Mouse (Mus musculus): Measurements from ENCODE around the gene Higd1a.

The Higd1a gene

DNA sequence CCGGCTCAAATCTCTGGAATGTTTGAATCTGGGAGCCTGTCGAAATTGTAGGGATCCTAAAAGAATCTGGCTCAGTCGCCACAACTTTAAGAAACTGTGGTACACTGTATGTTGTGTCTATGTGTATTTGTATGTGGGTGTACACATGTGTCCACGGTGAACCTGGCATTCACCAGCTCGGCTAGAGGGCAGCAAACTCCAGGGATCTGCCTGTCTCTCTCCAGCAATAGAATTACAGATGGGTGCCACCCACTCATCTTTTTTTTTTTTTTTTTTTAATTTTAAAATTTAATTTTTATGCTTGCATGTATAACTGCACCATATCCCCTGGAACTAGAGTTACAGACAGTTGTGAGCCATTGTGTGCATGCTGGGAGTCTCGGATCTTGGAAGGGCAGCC lies 23.1 kb upstream of the Higd1a start:
- peak in 1 of 2 experiments; percentile 40 for DNase-seq (ENCODE audit: low spot score in 2 of 2)

DNA sequence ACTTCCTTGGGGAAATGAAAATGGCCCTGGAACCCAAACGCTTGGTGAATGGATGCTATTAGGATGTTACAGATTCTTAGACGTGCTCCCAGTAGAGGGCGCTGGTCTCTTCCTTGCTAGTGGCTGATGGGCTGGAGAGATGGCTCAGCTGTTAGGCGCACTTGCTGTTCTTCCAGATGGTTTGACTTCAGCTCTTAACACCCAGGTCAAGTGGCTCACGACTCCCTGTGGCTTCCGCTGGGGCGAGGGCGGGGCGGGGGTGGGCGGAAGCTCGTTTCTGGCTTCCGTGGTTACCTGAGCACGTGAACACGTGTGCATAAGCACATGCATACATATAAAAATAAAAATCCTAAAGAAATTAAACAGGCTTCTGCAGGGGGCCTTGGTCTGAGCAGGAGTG lies 22.7 kb upstream of the Higd1a start:
- DNase-seq (ENCODE audit: low spot score in 2 of 2) = peak; percentile 40 to 83

DNA sequence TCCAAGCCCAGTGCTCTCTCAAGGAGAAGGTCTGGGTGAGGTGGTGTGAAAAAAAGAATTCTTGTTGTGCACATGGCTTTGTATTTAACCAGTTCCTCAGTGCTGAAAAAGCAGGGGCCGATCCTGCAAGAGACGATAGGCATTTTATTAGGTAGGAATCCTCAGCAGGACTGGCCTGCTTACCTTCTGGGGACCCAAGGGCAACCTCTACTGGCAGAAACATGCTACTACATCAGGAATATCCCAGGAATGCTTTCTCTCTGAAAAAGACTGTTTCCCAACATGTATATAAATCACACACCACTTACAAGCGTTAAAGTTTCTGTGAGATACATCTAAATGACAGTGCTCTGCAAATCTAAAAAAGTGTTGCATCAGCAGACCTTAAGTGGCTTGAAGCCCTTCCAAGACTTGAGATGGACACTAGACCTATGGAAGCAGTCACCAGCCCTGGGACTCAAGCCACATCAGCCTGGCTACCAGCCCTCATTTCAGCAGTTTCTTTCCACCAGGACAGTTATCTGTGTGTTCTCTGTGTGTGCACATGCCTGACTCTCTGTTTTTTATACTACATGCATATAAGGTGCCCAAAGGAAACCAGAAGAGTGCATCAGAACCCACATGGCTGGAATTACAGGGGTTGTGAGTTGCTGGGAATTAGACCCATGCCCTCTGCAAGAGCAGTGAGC lies 19.0 kb upstream of the Higd1a start:
- DNase-seq (ENCODE audit: low spot score in 2 of 2) = no peak

DNA sequence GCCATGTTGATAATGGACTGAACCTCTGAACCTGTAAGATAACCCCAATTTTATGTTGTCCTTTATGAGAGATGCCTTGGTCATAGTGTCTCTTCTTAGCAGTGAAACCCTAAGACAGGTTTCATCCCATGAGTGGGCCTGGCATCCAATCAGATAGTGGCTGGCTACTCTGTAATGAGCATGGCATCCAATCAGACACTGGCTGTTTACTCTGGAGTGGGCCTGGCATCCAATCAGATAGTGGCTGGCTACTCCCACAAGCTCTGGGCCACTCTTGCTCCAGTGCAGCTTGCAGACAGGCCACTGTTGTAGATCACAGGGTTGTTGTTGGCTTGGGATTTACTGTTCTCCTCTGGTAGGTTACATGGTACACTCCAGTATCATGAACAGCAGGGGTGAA lies 15.4 kb upstream of the Higd1a start:
- no peak for DNase-seq (ENCODE audit: low spot score in 2 of 2)

DNA sequence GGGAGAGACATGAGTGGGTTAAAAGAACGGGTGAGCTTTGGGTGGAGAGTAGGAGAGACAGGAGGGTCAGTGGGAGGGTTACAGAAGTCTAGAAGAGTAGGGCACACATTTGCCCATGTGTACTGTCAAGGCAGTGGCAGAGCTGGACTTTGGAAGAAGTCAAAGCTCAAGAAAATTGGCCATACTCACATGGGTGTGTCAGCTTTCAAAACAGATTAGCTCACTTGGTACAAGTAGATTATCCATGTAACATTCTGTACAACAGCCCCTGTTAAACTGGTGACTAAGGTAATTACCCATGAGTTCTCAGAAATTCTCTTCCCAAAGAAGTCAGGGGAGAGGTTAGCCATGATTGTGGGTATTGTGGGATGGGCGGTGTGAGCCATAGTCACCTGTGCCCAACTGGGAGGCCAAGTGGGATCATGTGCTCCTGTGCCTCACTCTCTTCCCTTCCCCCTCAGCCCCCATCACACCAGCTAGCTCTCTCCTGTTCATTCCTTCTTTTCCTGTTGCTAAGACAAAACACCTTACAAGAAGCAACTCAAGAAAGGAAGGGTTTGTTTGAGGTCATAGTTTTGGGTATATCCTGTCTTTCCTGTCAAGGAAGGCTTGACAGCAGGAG lies 14.0 kb upstream of the Higd1a start:
- no peak for DNase-seq (ENCODE audit: low spot score in 2 of 2)

DNA sequence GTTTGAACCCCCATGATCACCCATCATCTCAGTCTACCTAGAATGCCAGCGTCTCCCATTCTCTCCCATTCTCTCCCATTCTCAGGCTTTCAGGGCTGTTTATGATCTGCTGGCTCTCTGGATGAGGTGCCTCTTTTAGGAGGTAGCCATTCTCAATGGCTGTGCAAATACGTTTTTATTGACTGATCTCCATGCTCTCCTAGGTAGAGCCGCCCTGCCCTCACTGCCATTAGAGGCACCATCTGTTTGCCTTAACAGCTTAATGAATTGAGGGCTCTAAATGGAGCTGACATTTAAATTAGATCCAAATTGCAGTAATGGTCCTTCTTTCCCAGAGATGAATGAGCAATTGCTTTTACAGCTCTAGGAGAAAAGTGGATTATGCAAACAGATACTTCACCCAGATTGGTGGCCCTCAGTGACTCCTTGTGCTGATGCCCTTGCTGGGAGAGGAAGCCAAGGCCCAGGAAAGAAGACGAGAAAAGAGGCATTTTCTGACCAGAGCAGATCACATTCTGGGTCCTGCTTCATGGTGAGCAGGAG lies 11.9 kb upstream of the Higd1a start:
- DNase-seq (ENCODE audit: low spot score in 2 of 2) = no peak

DNA sequence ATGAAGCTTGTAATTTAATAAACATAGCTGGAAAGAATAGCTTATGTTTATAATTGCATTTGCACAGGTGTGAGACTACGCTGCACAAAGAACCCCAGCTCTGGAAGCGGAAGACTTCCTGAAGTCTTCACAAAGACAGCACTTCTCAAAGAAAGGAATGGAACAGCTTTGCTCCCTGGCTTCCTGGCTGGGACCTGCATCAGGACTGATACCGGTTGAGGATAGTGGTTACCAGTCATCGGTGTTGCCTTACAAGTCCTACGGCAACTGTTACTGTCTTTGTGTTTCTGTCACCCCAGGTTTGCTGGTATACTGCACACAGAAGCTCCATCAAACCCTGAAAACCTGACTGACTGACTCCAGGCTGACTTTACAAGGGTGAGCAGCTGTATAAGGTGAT lies 11.3 kb upstream of the Higd1a start:
- DNase-seq (ENCODE audit: low spot score in 2 of 2) = no peak

DNA sequence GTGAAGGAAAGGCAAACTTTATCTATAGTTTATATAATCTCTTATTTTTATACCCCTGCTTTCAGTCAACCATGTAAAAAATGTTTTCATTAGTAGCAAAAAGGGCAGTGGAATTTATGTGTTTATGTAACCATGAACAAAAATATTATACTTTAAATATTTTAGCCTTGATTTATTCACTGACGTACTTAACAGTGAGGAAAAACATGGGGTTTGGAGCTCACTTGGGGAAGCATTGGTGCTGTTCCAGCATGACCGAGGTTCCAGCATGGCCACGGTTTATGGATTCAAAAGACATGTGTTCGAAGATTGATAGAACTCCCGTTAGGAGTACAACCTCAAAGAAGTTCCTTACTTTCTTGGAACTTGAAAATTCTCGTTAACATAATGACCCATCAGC lies 10.1 kb upstream of the Higd1a start:
- DNase-seq (ENCODE audit: low spot score in 2 of 2) = no peak

DNA sequence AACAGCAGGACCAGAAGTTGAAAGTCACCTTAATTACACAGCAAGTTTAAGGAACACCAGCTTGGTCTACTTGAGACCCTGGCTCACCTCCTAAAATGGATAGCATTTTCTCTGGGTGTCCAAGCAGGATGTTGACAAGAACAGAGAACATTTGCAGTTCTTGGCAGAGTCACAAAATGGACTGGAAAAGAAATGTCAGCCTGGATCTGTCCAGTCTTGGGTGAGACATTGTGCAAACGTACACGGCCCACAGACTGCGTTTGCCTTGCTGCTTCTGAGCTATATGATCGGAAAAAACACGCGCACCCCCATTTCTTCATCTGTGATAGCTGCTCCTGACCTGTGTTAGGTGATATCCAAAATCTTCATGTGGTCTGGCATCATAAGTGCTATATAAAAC lies 9.5 kb upstream of the Higd1a start:
- DNase-seq (ENCODE audit: low spot score in 2 of 2) = no peak

DNA sequence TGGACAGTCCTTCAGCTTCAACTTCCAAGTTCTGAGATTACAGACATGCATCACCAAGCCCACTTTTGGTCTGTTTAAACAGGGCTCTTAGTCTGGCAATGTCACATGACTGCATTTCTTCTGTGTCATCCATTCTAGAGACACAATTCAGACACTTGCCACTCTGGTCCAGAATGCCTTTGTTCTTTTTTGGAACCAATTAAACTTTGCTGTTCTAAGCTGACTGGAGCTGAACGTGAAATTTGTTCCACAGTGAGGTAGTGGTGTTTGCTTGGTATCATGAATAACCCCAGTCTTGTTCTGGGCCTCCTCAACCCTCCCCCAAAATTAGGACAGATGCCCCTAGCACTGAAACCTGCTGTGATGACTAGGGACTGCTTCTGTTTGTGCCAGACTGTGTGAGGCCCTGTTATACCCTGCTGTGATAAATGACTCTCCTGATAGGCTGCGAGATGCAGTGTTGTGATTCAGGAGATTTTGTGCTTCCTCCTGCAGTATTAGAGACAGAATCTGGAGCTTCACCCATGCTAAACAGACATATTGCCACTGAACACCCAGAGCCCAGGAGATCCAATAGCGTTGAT lies 7.4 kb upstream of the Higd1a start:
- no peak for DNase-seq (ENCODE audit: low spot score in 2 of 2)

DNA sequence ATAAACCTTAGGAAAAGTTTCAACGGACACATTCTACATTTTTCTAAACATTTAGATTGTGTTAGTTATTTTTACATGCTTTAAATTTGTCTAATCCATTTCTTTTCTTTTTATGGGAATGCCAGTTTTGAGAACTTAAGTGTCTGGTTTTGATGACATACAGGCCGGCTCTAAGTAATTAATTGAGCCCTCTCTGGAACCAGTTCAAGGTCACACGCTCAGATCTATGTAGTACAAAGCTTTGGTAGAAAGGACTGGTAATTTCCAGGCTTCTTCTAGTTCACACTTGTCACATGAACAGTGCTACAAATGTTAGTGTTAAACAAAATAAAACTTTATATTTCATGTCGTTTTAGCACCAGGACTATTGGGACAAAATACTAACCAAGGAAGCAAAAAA lies 6.7 kb upstream of the Higd1a start:
- no peak for DNase-seq (ENCODE audit: low spot score in 2 of 2)

DNA sequence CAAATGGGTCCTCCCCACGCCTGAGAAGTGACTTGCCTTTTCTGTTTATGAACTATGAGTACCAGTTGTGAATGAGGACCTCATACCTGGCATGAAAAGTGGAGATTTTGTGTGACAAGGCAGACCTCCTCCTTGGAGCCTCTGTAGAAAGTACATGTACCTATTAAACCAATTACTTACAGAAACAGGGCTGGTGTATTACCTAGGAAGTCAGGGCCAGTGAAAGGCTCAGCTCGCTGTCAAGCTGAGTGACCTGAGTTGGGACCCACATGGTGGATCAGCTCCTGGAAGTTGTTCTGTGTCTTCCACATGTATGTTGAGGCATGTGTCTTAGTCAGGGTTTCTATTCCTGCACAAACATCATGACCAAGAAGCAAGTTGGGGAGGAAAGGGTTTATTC lies 2.8 kb upstream of the Higd1a start:
- DNase-seq (ENCODE audit: low spot score in 2 of 2) = no peak

DNA sequence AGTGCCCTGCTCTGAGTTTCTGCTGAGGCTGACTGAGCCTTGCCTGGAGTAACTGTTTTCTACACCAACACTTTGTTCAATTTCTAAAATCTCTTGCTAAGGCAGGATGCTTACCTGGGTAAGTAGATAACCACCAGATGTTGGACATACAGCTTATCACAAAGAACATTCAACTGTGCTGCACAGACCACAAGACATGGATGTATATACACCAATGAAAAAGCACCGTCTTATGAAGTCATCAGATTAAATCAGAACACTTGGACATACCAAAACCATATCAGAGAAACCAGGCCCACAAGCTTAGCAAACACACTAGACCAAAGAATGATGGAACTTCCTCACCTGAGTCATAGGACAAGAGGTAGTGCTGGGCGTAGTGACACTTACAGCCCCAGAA lies 1.2 kb upstream of the Higd1a start:
- DNase-seq (ENCODE audit: low spot score in 2 of 2) = no peak

DNA sequence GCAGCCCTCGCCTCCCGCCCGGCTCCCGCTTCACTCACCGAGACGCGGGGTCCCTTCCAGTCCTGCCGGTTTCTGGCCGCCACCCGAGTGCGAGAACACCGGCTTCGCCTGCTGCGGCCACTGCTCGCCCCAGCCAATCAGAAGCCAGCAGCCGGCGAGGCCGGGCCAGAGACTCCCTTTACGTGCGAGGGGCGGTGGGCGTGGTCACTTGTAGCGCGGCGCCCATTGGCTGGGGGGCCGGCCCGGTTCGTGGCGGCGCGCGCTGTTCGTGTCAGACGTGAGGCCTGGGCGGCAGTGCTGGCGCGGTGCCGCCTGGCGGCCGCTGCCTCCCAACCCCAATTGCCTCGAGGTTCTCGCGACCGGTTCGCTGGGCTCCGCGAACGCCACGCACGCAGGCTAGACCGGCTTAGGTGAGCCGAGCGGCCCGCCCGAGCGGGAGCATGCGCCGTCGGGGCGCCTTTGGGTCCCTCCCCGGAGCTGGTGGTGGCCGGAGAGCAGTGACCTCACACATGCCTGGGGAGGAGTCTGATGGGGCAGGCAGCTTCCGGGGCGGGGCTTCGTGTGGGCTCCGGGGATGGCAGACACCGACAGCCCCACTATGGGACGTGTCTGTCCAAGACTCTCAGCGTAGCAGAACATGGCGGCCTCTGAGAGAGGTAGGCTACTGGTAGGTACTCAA lies 549 bp downstream of the Higd1a start:
- DNase-seq (ENCODE audit: low spot score in 2 of 2) = peak; percentile 99

DNA sequence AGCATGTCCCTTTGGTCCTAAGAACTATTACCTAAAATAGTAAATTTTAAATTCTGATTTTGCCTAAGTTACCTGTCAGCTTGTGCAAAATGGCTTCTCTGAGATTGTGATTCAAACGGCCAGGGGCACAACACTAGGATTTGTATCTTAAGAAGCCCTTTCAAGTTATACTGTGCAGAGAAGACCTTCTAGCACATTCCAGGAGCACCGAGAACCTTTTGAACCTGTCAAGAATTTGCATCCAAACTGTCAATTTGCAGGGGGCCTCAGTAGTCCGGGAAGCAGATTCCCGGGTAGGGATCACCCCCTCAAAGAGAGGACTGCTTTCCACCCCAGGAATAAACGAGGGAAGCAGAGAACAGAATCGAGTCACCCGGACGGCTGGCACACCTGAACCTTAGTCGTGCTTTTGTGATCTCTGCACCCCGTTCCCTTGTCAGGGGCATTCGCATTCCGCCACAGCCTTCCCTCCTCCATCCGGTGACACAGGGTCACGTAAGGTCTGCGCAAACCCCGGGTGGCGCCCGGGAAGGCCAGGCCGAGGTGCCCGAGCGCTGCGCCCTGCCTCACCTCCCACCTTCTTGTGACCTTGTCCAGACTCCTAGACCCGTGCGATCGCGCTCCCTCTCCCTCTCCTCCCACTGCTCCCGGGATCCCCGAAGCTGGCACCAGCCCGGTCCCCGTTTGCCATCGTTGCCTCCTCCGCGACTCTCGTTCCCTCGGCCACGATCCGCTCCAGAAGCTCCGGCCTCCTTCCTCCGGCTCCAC lies 1.3 kb downstream of the Higd1a start:
- DNase-seq (ENCODE audit: low spot score in 2 of 2) = no peak

DNA sequence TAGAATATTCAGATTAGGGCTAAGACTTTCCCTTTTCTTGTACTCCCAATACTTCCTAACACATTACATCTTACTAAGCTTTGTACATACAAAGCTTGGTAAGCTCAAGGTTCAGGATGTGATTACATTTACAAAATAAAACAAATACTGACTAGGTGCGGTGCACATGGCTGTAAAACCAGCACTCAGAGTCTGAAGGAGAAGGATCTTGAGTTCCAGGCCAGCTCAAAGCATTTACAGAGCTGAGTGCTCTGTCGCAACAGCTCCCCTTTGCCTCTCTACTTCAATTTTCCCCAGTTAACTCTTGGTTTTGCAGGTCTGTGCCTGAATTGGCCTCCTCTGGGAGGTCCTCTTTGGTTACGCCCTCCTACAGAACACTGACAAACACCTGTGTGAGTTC lies 3.9 kb downstream of the Higd1a start:
- no peak for DNase-seq (ENCODE audit: low spot score in 2 of 2)

DNA sequence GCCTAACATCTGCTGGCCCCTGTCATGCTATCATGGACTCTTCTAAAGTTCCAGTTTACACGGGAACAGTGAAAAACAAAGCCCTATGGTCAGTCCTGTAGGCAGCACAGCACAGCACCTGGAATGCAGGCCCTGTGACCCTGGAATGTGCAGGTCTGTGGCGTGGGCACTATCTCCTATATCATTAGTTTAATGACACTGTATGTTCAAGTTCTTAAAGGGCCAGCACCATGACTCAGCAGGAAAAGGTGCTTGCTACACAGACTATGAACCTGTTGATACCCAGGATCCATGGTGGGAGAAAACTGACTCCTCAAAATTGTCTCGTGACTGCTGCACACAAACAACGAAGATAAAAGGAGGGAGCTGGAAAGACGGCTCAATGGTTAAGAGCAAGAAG lies 10.3 kb downstream of the Higd1a start:
- no peak for DNase-seq (ENCODE audit: low spot score in 2 of 2)

DNA sequence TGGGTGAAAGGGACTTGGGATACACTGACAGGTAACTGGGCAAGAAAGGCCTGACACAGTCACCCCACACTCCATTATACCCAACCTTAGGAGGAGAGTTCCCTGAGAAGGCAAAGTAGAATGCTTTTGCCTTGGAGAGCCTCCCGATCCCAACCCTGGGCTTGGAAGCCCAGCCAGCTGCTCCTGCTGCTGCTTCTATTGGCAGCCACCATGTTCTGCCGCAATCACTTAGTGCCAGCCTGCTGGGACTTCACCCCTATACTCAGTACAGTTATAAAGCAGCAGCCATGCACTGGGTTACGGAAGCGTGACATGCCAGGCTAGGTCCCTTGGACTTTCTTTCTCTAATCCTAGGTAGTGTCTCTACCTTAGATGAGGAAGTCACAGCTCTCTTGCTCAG lies 11.0 kb downstream of the Higd1a start:
- no peak for DNase-seq (ENCODE audit: low spot score in 2 of 2)

DNA sequence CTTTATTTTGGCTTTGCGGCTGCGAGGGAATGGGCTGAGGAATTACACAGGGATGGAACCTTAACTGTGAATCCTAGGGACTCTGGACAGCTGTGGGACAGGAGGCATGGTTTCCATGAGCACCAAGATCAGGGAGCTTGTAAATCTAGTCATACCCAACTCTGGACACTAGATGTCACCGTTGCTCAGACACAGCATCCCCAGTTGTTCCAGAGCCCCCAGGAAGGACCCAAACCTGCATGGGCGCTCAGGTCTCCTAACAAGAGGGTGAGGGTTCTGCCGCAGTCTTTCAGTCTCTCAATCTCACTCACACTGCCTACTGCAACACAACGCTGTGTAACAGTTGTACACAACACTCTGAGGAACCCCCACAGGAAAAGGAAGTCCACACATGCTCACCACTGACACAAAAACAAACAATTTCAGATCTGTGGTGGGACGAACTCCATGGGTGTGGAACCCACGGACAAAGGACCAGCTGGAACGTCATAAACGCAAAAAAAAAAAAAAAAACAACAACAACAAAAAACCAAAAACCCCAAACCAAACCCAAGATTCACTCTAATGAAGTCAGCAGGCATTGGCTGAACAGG lies 11.5 kb downstream of the Higd1a start:
- DNase-seq (ENCODE audit: low spot score in 2 of 2) = peak in 1 of 2 experiments; percentile 32

DNA sequence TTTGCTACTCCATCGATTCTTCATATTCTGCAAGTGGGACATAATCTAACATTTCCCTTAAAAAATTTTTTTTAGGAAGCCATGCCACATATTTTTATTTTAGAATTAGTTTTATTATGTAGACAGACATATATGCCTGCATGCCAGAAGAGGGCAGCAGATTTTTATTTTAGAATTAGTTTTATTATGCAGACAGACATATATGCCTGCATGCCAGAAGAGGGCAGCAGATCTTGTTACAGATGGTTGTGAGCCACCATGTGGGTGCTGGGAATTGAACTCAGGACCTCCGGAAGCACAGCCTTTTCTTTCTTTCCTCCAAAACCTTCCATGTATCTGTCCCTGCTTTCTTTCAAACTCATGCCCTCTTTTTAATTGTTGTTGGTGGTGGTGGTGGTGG lies 15.2 kb downstream of the Higd1a start:
- DNase-seq (ENCODE audit: low spot score in 2 of 2) = no peak

DNA sequence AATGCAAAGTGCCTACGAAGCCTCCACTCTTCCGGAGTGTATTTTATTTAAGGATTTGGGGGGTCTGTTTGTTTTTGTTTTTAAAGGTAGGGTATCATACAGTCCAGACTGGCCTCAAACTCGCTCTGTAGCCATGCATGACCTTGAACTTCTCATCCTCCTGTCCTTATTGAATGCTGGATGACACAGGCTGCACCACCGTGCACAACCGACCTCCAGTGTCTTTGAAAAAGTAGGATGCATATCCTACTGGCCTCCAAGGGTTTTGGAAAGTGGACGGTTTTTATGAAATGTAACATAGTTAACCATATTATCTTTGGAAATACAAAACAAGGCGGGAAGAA lies 18.6 kb downstream of the Higd1a start:
- no peak for DNase-seq (ENCODE audit: low spot score in 2 of 2)
